Mouse (Mus musculus) stomach, embryonic 15.5 days (tissue): ENCODE results near the gene Ephb2. TPM values are rescaled to one million over a fixed set of nuclear protein-coding genes. Genes with fewer than 3 reads are reported as not detected.

Experiments used
- ATAC-seq: fragments of 200-750 bp; cut with Nextera tagmentation; 2 replicates; pipeline ENCODE4 v1.8.0; 2017; ENCODE audit warnings: low read depth, moderate number of reproducible peaks, moderate TSS enrichment; ENCODE audit not compliant: insufficient read depth, low FRiP score
- H3K27ac ChIP-seq: fragments of 300-500 bp; sonication (generic); 2 replicates; pipeline ENCODE4 v1.5.1; 2015; ENCODE audit warnings: mild to moderate bottlenecking, inconsistent platforms
- H3K27me3 ChIP-seq: fragments of 300-500 bp; sonication (generic); replicated peaks from 2 replicates; pipeline ENCODE4 v1.6.1; 2015; ENCODE audit warnings: inconsistent platforms
- H3K36me3 ChIP-seq: fragments of 300-500 bp; sonication (generic); 2 replicates; pipeline ENCODE4 v1.6.1; 2015; ENCODE audit warnings: inconsistent platforms
- H3K4me1 ChIP-seq: fragments of 300-500 bp; sonication (generic); 2 replicates; pipeline ENCODE4 v1.6.1; 2015; ENCODE audit warnings: inconsistent platforms
- H3K4me2 ChIP-seq: fragments of 300-500 bp; sonication (generic); 2 replicates; pipeline ENCODE4 v1.6.1; 2015; ENCODE audit warnings: mild to moderate bottlenecking, inconsistent platforms
- H3K4me3 ChIP-seq: fragments of 300-500 bp; sonication (generic); replicated peaks from 2 replicates; pipeline ENCODE4 v1.5.1; 2015; ENCODE audit warnings: inconsistent platforms
- H3K9ac ChIP-seq: fragments of 300-500 bp; sonication (generic); 2 replicates; pipeline ENCODE4 v1.6.1; 2015; ENCODE audit warnings: inconsistent platforms
- H3K9me3 ChIP-seq: fragments of 300-500 bp; sonication (generic); 2 replicates; pipeline ENCODE4 v1.6.1; 2016; ENCODE audit warnings: inconsistent platforms
- WGBS: fragments of 180-500 bp; shearing (Covaris S2); methylation state at CpG from one replicate; pipeline ENCODE4 v1.1.7; 2015; 5-methylcytosine and 5-hydroxymethylcytosine counted together
- microRNA-seq: library from miRNA; unstranded; fragments of <30 nt; microRNA quantifications from one replicate; pipeline ENCODE4, GENCODE M21; 2016
- polyA plus RNA-seq: library from polyadenylated mRNA; unstranded; fragments of >200 nt; fragmentation: Nextera tagmentation; extraction: Ambion mirVana; gene quantifications from 2 replicates; pipeline ENCODE4 v1.2.1, GENCODE M21; 2015

Ephb2 gene
- polyA plus RNA-seq, 1 experiment from 2014 or later: 8.6 TPM

GRCm38 (mm10) chr4:136602568-136602967, 233.2 kb downstream of the Ephb2 start, which contains the start of gene Kdm1a:
Gene Kdm1a, minus strand, starts transcription at chr4:136602723.
- Histone ChIP-seq H3K36me3 (no peaks in the 10 kb centered on the region), H3K27ac (peak within 1 kb of the TSS; percentile 90), H3K9me3 (no peaks in the 10 kb centered on the region), H3K4me2 (peak within 1 kb of the TSS; percentile 60), H3K9ac (peak within 1 kb of the TSS; percentile 99), H3K27me3 (no peaks in the 10 kb centered on the region), H3K4me3 (peak within 1 kb of the TSS; percentile 99), H3K4me1 (peaks cover 10% of the 10 kb centered on the region; the same call in 1 of the 2 replicates)
- ATAC-seq: peak; percentile 85
- WGBS: under 1% methylated on average over 33 of the region's 45 CpGs

- peak; percentile 45 for ATAC-seq
- peak overlapping the region; percentile 99 for H3K9ac ChIP-seq
- under 1% methylated on average over 67 of the region's 68 CpGs for WGBS
- H3K4me3 ChIP-seq: peak overlapping the region; percentile 99
- H3K4me1 ChIP-seq: peaks cover 10% of the 10 kb centered on the region; the same call in 1 of the 2 replicates
- no peaks in the 10 kb centered on the region for H3K9me3 ChIP-seq
- H3K27ac ChIP-seq: peak overlapping the region; percentile 90
- no peaks in the 10 kb centered on the region for H3K36me3 ChIP-seq
- peak overlapping the region; percentile 60 for H3K4me2 ChIP-seq
- H3K27me3 ChIP-seq: no peaks in the 10 kb centered on the region
These were observed 233.7 kb downstream of the Ephb2 start for GRCm38 (mm10) chr4:136602018-136602554.

GRCm38 (mm10) chr4:136601476-136601875, 234.3 kb downstream of the Ephb2 start:
- Histone ChIP-seq H3K9ac (peak overlapping the region; percentile 99), H3K36me3 (no peaks in the 10 kb centered on the region), H3K4me2 (peak overlapping the region; percentile 60), H3K27me3 (no peaks in the 10 kb centered on the region), H3K4me1 (peaks cover 10% of the 10 kb centered on the region; the same call in 1 of the 2 replicates), H3K4me3 (peak overlapping the region; percentile 99), H3K9me3 (no peaks in the 10 kb centered on the region), H3K27ac (peak overlapping the region; percentile 90)
- WGBS: under 1% methylated on average over 13 of the region's 13 CpGs
- no peak for ATAC-seq

GRCm38 (mm10) chr4:136600536-136600935, 235.3 kb downstream of the Ephb2 start:
- Histone ChIP-seq H3K9ac (no peak overlapping the region), H3K9me3 (no peaks in the 10 kb centered on the region), H3K36me3 (no peaks in the 10 kb centered on the region), H3K27me3 (no peaks in the 10 kb centered on the region), H3K4me3 (peak overlapping the region; percentile 99; the same call in 1 of the 2 replicates), H3K4me1 (peaks cover 10% of the 10 kb centered on the region; the same call in 1 of the 2 replicates), H3K4me2 (peak overlapping the region; percentile 60), H3K27ac (no peak overlapping the region)
- no peak for ATAC-seq
- WGBS: 78% methylated on average over 2 of the region's 2 CpGs

GRCm38 (mm10) chr4:136599869-136600268, 235.9 kb downstream of the Ephb2 start:
- no peak overlapping the region for H3K27ac ChIP-seq
- H3K36me3 ChIP-seq: no peaks in the 10 kb centered on the region
- ATAC-seq: no peak
- no peaks in the 10 kb centered on the region for H3K9me3 ChIP-seq
- no peak overlapping the region for H3K4me2 ChIP-seq
- WGBS: 89% methylated on average over 3 of the region's 3 CpGs
- H3K9ac ChIP-seq: no peak overlapping the region
- no peaks in the 10 kb centered on the region for H3K27me3 ChIP-seq
- H3K4me3 ChIP-seq: no peak overlapping the region
- H3K4me1 ChIP-seq: peaks cover 10% of the 10 kb centered on the region; the same call in 1 of the 2 replicates

- H3K4me3 ChIP-seq: no peak overlapping the region
- H3K36me3 ChIP-seq: no peaks in the 10 kb centered on the region
- no peak for ATAC-seq
- H3K27ac ChIP-seq: no peak overlapping the region
- H3K9me3 ChIP-seq: no peaks in the 10 kb centered on the region
- no peaks in the 10 kb centered on the region for H3K27me3 ChIP-seq
- no peak overlapping the region for H3K9ac ChIP-seq
- peaks cover 10% of the 10 kb centered on the region; the same call in 1 of the 2 replicates for H3K4me1 ChIP-seq
- 76% methylated on average over 7 of the region's 7 CpGs for WGBS
- H3K4me2 ChIP-seq: no peak overlapping the region
These were observed 237.4 kb downstream of the Ephb2 start for GRCm38 (mm10) chr4:136598268-136598876.

Small RNA genes lying within 50 kb of the gene (microRNA-seq; reads per million reads assigned to microRNA genes)
- gene Gm22180: not detected

Other genes starting within 250 kb of the Ephb2 start
- 32.1 and 35.5 TPM in 2 replicates for gene Kdm1a, start 233.3 kb downstream of the Ephb2 start, polyA plus RNA-seq
- not detected in 2 replicates for gene Tex46, start 225.6 kb downstream of the Ephb2 start, polyA plus RNA-seq
- not detected in 2 replicates for gene Lactbl1, start 213.4 kb downstream of the Ephb2 start, polyA plus RNA-seq
- 62.4 and 62.8 TPM in 2 replicates for gene C1qb, start 50.2 kb upstream of the Ephb2 start, polyA plus RNA-seq
- gene C1qc, start 57.1 kb upstream of the Ephb2 start, polyA plus RNA-seq: 34.2 and 37.5 TPM in 2 replicates
- gene C1qa, start 62.8 kb upstream of the Ephb2 start, polyA plus RNA-seq: 54.3 and 70.7 TPM in 2 replicates
- gene Epha8, start 120.8 kb upstream of the Ephb2 start, polyA plus RNA-seq: 0.95 and 1.0 TPM in 2 replicates
- gene Zbtb40, start 212.8 kb upstream of the Ephb2 start, polyA plus RNA-seq: 3.5 and 3.9 TPM in 2 replicates